Mouse (Mus musculus): Measurements from ENCODE around the gene Frat2. TPM values are rescaled to one million over a fixed set of nuclear protein-coding genes. Genes with fewer than 3 reads are reported as not detected.

Gene Frat2
- polyA plus RNA-seq, 1 experiment: 5.8 TPM

DNA sequence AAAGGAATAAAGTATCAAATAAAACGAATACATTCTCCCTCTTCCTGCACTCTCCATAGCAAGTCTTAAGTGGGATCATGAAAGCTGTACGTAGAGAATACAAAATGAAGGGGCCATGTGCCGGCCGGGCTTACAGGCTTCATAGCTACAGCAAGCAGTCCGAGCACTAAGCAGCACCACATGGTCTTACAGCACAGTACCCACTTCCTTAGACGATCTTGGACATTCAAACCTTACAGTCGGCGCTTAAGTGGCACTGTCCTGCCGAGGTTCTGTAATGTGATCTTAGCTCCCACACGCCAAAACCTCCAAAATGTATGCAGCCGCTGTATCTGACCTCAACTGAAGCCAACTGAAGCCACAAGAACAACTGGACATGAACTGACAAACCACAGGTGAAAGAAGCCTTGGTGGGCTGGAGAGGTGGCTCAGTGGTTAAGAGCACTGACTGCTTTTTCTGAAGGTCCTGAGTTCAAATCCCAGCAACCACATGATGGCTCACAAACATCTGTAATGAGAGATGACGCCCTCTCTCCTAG, 51.1 kb downstream of the Frat2 start:
- Histone ChIP-seq H3K4me1 (ENCODE audit: control insufficient read depth, insufficient read depth, low read length) (no peaks in the 10 kb centered on the region), H3K27ac (ENCODE audit: insufficient read depth, low read length) (no peak overlapping the region)
- no peak for TF ChIP-seq POLR2A (IDR thresholded peaks at IDR 0.05; ENCODE audit: extremely low read depth, insufficient read depth, low read length)
- no peak for TF ChIP-seq CTCF (IDR thresholded peaks at IDR 0.05; ENCODE audit: extremely low read depth, insufficient read depth, low read length)

GRCm38 (mm10) chr19:41796148-41796760, 51.7 kb downstream of the Frat2 start:
- H3K4me3 ChIP-seq (ENCODE audit: insufficient read depth, low read length): no peak overlapping the region
- no peak for TF ChIP-seq CTCF (IDR thresholded peaks at IDR 0.05; ENCODE audit: extremely low read depth, insufficient read depth, low read length)
- TF ChIP-seq POLR2A (IDR thresholded peaks at IDR 0.05; ENCODE audit: extremely low read depth, insufficient read depth, low read length): no peak
- H3K4me1 ChIP-seq (ENCODE audit: control insufficient read depth, insufficient read depth, low read length): no peaks in the 10 kb centered on the region
- no peak overlapping the region for H3K27ac ChIP-seq (ENCODE audit: insufficient read depth, low read length)

More for the DNA sequence above, 51.1 kb downstream of the Frat2 start:
- no peak overlapping the region for H3K4me3 ChIP-seq (ENCODE audit: insufficient read depth, low read length)

Other genes starting within 250 kb of the Frat2 start
- gene Slit1, start 104.5 kb downstream of the Frat2 start, polyA plus RNA-seq (2012; rRNA removed): 20.3 and 29.9 TPM in 2 replicates
- 2.7 and 3.0 TPM in 2 replicates for gene Arhgap19, start 46.1 kb downstream of the Frat2 start, polyA plus RNA-seq (2012; rRNA removed)
- 9.3 and 10.5 TPM in 2 replicates for gene Frat1, start 18.2 kb downstream of the Frat2 start, polyA plus RNA-seq (2012; rRNA removed)
- gene Rrp12, start 48.0 kb upstream of the Frat2 start, polyA plus RNA-seq (2012; rRNA removed): 18.6 and 18.9 TPM in 2 replicates
- 738 and 764 TPM in 2 replicates for gene Pgam1, start 63.8 kb upstream of the Frat2 start, polyA plus RNA-seq (2012; rRNA removed)
- 27.8 and 28.6 TPM in 2 replicates for gene Exosc1, start 85.3 kb upstream of the Frat2 start, polyA plus RNA-seq (2012; rRNA removed)
- 70.0 and 71.7 TPM in 2 replicates for gene Zdhhc16, start 85.3 kb upstream of the Frat2 start, polyA plus RNA-seq (2012; rRNA removed)
- 44.3 and 52.0 TPM in 2 replicates for gene Mms19, start 133.0 kb upstream of the Frat2 start, polyA plus RNA-seq (2012; rRNA removed)
- 14.9 and 17.4 TPM in 2 replicates for gene Ubtd1, start 133.6 kb upstream of the Frat2 start, polyA plus RNA-seq (2012; rRNA removed)
- gene Ankrd2, start 187.9 kb upstream of the Frat2 start, polyA plus RNA-seq (2012; rRNA removed): 0.33 and 0.45 TPM in 2 replicates
- gene Hoga1, start 197.5 kb upstream of the Frat2 start, polyA plus RNA-seq (2012; rRNA removed): 1.4 and 1.9 TPM in 2 replicates
- gene 4933411K16Rik, start 204.1 kb upstream of the Frat2 start, polyA plus RNA-seq (2012; rRNA removed): 0.08 and 0.13 TPM in 2 replicates
- 84.2 and 91.9 TPM in 2 replicates for gene Morn4, start 238.2 kb upstream of the Frat2 start, polyA plus RNA-seq (2012; rRNA removed)
- gene Pi4k2a, start 242.3 kb upstream of the Frat2 start, polyA plus RNA-seq (2012; rRNA removed): 56.8 and 57.0 TPM in 2 replicates